Mouse (Mus musculus) small intestine, adult 2 months (tissue): ENCODE results near the gene Zfp830. TPM values are rescaled to one million over a fixed set of nuclear protein-coding genes. Genes with fewer than 3 reads are reported as not detected.
A peak's percentile ranks its signal among the peaks of the same experiment; 100 is the strongest.

Experiments used
- H3K27ac ChIP-seq: fragments of 200-500 bp; 2 replicates; pipeline ENCODE4 v1.5.1; 2012; ENCODE audit warnings: low read depth, low read length, control low read depth, inconsistent platforms; ENCODE audit not compliant: insufficient read depth
- H3K27me3 ChIP-seq: fragments of 200-500 bp; 2 replicates; pipeline ENCODE4 v1.6.1; 2012; ENCODE audit warnings: mild to moderate bottlenecking, moderate library complexity, low read length, inconsistent platforms; ENCODE audit not compliant: control insufficient read depth, insufficient read depth
- H3K36me3 ChIP-seq: fragments of 200-500 bp; 2 replicates; pipeline ENCODE4 v1.6.1; 2012; ENCODE audit warnings: mild to moderate bottlenecking, low read length, control low read depth, inconsistent platforms; ENCODE audit not compliant: control insufficient read depth, insufficient read depth
- H3K4me1 ChIP-seq: fragments of 200-500 bp; 2 replicates; pipeline ENCODE4 v1.6.1; 2012; ENCODE audit warnings: low read length, inconsistent platforms, mixed read lengths; ENCODE audit not compliant: control insufficient read depth, insufficient read depth, insufficient read length
- H3K4me3 ChIP-seq: fragments of 200-500 bp; 2 replicates; pipeline ENCODE4 v1.5.1; 2012; ENCODE audit warnings: low read depth, mild to moderate bottlenecking, control low read depth, inconsistent platforms, low read length, moderate library complexity
- CTCF ChIP-seq: fragments of 200-500 bp; IDR thresholded peaks from 2 replicates; pipeline ENCODE4 v1.5.1; 2012; ENCODE audit warnings: low read depth, mild to moderate bottlenecking, control low read depth, inconsistent platforms, low read length, moderate library complexity, mixed read lengths; ENCODE audit not compliant: insufficient replicate concordance, insufficient read length; ENCODE audit errors: extremely low read depth
- POLR2A ChIP-seq: fragments of 200-500 bp; IDR thresholded peaks from 2 replicates; pipeline ENCODE4 v1.6.1; 2012; ENCODE audit warnings: low read depth, mild to moderate bottlenecking, control low read depth, inconsistent platforms, low read length, moderate library complexity
- WGBS: fragments of 180-500 bp; shearing (Covaris S2); methylation state at CpG from one replicate; pipeline ENCODE4 v1.1.7; 2018; 5-methylcytosine and 5-hydroxymethylcytosine counted together
- polyA plus RNA-seq: library from polyadenylated mRNA; depleted of rRNA; stranded (reverse); fragments of >200 nt; gene quantifications from 2 replicates; pipeline ENCODE4 v1.2.3, GENCODE M21; 2012; rRNA removed

The Zfp830 gene
- 1.6 and 2.8 TPM in 2 replicates for polyA plus RNA-seq

DNA sequence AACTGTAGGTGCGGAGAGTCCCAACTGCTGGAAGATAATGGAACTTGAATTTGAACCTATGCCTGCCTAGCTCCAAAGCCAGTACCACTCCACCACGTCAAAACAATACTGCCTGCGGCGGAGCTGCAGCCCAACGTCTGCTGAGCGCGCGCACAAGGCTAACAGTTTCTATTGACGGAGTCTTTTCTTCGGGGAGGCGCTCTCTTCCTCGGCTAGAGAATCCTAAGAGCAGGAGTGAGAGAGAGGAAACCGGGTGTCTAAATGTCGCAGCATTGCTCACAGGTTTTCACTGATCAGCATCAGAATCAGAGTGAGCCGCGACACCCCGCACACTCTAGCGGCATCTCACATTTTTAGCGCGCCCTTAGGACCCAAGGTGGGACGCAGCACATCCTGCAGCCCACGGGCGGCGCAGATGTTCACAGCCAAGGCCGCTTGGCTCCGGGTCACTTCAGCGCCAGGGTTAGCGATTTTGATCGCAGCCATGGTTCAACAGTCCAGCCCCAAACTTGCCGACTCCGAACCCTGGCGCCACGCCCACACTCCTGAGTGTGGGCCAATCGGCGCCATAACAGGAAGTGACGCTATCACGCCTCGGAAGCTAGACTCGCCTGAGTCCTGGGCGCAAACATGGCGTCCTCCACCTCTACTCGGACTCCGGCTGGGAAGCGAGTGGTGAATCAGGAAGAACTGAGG lies at the start of gene Zfp830, which contains the start of gene Cct6b:
Gene Zfp830, plus strand, starts transcription at position 604 of the 696 bp plus-strand sequence.
Gene Cct6b, minus strand, starts transcription at position 580 of the 696 bp plus-strand sequence.
- Histone ChIP-seq H3K27ac (peak within 1 kb of the TSS; percentile 80), H3K4me1 (peaks cover 4% of the 10 kb centered on the region; the same call in 1 of the 2 replicates), H3K36me3 (no peaks in the 10 kb centered on the region; the same call in none of the 2 replicates), H3K27me3 (no peaks in the 10 kb centered on the region), H3K4me3 (peak within 1 kb of the TSS; percentile 88)
- TF ChIP-seq POLR2A: peak; percentile 90
- TF ChIP-seq CTCF: no peak
- under 1% methylated on average over 44 of the region's 44 CpGs for WGBS

DNA sequence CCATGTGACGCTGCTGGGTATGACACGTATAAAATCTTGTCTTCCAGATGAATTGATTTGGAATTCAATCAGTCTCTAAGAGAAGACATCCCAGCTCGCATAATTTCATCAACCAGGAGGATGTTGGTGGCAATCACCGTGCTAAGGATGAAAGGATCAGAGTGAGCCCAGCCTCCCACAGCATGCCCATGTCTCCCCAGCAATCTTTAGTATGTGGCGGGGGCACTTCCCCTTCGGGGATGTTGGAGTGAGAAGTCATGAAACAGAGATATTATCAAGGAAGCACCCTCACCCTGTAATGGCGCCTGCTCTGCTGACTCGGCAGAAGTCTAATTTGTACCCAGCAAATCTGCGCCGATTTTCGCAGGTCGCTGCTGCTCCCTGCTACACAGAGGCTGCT lies 44.9 kb upstream of the Zfp830 start:
- H3K4me3 ChIP-seq: no peak overlapping the region
- no peak overlapping the region for H3K27ac ChIP-seq
- H3K36me3 ChIP-seq: no peaks in the 10 kb centered on the region
- H3K4me1 ChIP-seq: no peaks in the 10 kb centered on the region
- WGBS: 74% methylated on average over 12 of the region's 12 CpGs
- TF ChIP-seq POLR2A (no peak), CTCF (no peak)
- no peaks in the 10 kb centered on the region for H3K27me3 ChIP-seq

DNA sequence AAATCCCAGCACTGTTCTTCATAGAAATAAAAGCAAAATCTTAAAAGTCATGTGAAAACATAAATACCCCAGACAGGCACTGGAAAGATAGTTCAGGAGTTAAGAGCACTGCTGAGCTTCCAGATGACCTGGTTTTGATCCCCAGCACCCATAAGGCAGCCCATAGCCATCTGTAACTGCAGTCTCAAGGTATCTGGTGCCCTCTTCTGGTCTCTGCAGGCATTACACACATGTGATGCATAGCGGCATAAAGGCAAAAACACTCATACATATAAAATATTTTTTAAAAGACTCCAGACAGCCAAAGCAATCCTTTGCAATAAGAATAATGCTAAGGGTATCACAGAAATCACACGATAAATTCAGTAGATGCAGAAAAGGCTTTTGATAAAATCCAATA lies 37.3 kb upstream of the Zfp830 start:
- 90% methylated on average over 2 of the region's 2 CpGs for WGBS
- H3K27ac ChIP-seq: no peak overlapping the region
- no peak overlapping the region for H3K4me3 ChIP-seq
- no peaks in the 10 kb centered on the region for H3K36me3 ChIP-seq
- no peaks in the 10 kb centered on the region for H3K27me3 ChIP-seq
- no peaks in the 10 kb centered on the region for H3K4me1 ChIP-seq
- TF ChIP-seq POLR2A (no peak), CTCF (no peak)

DNA sequence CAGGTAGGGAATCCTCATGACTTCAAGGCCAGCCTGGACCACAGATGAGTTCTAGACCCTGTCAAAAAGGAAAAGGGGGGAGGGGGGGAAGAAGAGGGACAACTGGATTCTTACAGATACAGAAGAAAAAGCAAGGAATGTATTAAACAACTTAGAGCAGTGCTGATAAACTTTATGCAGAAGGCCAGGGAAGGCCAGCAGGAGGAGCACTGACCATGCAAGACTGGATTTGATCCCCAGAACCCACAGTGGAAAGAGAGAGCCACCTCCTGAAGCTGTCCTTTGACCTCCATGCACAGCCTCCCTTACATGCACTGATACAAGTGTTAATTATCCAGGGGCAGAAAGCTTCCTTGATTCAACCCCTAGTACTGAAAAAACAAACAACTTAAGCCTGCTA lies 29.9 kb upstream of the Zfp830 start:
- H3K27me3 ChIP-seq: no peaks in the 10 kb centered on the region
- no peaks in the 10 kb centered on the region for H3K36me3 ChIP-seq
- H3K4me3 ChIP-seq: no peak overlapping the region
- H3K27ac ChIP-seq: no peak overlapping the region
- H3K4me1 ChIP-seq: no peaks in the 10 kb centered on the region
- no peak for TF ChIP-seq POLR2A
- TF ChIP-seq CTCF: peak; percentile 5; the same call in 1 of the 2 replicates

DNA sequence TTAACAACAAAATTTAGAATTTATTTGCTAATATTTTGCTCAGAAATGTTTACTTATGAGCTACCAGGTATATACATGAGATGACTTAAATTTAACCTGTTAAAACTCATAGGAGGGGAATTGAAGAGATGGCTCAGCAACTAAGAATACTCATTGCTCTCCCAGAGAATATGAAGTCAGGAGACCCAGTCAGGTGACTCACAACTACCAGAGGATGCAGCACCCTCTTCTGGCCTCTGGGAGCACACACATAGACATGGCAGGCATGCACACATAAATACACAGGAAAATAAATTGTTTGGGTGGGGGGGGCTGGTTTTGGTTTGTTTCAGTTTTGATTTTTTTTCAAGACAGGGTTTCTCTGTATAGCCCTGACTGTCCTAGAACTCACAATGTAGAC lies 25.1 kb upstream of the Zfp830 start:
- Histone ChIP-seq H3K4me1 (no peaks in the 10 kb centered on the region), H3K4me3 (no peak overlapping the region), H3K36me3 (no peaks in the 10 kb centered on the region), H3K27ac (no peak overlapping the region), H3K27me3 (no peaks in the 10 kb centered on the region)
- TF ChIP-seq POLR2A (no peak), CTCF (no peak)

DNA sequence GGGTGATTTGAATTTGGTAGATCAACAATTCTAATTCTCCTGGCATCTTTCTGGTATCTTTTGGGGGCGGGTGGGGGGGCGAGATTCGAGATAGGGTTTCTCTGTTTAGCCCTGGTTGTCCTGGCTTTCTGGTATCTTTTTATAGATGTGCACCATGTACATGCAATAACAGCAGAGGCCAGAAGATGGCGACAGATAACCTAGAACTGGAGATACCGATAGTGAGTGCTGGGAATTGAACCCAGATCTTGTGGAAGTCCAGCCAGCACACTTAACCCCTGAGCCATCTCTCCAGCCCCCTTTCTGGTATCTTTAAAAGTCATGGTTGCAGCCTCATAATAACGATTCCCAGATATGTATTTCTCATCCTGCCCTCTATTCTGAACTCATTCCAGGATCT lies 18.0 kb upstream of the Zfp830 start:
- no peak overlapping the region for H3K4me3 ChIP-seq
- no peak overlapping the region for H3K27ac ChIP-seq
- WGBS: 28% methylated on average over 6 of the region's 6 CpGs
- no peaks in the 10 kb centered on the region for H3K36me3 ChIP-seq
- no peaks in the 10 kb centered on the region for H3K27me3 ChIP-seq
- H3K4me1 ChIP-seq: peaks cover 3% of the 10 kb centered on the region; the same call in 1 of the 2 replicates
- peak; percentile 63; the same call in 1 of the 2 replicates for TF ChIP-seq CTCF
- no peak for TF ChIP-seq POLR2A

GRCm38 (mm10) chr11:82746857-82747366 lies 17.2 kb upstream of the Zfp830 start:
- Histone ChIP-seq H3K27ac (peak overlapping the region; percentile 64), H3K27me3 (no peaks in the 10 kb centered on the region), H3K36me3 (no peaks in the 10 kb centered on the region), H3K4me3 (peak overlapping the region; percentile 50), H3K4me1 (peaks cover 3% of the 10 kb centered on the region; the same call in 1 of the 2 replicates)
- WGBS: 42% methylated on average over 8 of the region's 8 CpGs
- TF ChIP-seq CTCF (no peak), POLR2A (no peak)
